Mouse (Mus musculus) limb, embryonic 14.5 days (tissue): ENCODE measurements around the gene Sbno2. TPM values are rescaled to one million over a fixed set of nuclear protein-coding genes. Genes with fewer than 3 reads are reported as not detected.

Experiments
- ATAC-seq: fragments of 200-750 bp; cut with Nextera tagmentation; 2 replicates; pipeline ENCODE4 v1.8.0; 2017; ENCODE audit warnings: low read depth, moderate number of reproducible peaks, moderate TSS enrichment; ENCODE audit not compliant: low FRiP score
- DNase-seq: peaks from one replicate; pipeline ENCODE4 v3.0.0-alpha.2; 2015; ENCODE audit warnings: low spot score
- H3K27ac ChIP-seq: fragments of 300-500 bp; sonication (generic); replicated peaks from 2 replicates; pipeline ENCODE4 v1.5.1; 2014; ENCODE audit warnings: low read depth, mild to moderate bottlenecking, low read length, moderate library complexity, mixed read lengths
- H3K27me3 ChIP-seq: fragments of 300-500 bp; sonication (generic); 2 replicates; pipeline ENCODE4 v1.6.1; 2014; ENCODE audit warnings: low read length, mixed read lengths; ENCODE audit not compliant: control insufficient read depth, insufficient read depth
- H3K36me3 ChIP-seq: fragments of 300-500 bp; sonication (generic); 2 replicates; pipeline ENCODE4 v1.6.1; 2014; ENCODE audit warnings: mild to moderate bottlenecking, low read length, moderate library complexity, mixed read lengths; ENCODE audit not compliant: control insufficient read depth, insufficient read depth
- H3K4me1 ChIP-seq: fragments of 300-500 bp; sonication (generic); 2 replicates; pipeline ENCODE4 v1.6.1; 2014; ENCODE audit warnings: antibody characterized with exemption, low read length, mixed read lengths; ENCODE audit not compliant: control insufficient read depth, insufficient read depth
- H3K4me2 ChIP-seq: fragments of 300-500 bp; sonication (generic); replicated peaks from 2 replicates; pipeline ENCODE4 v1.6.1; 2014; ENCODE audit warnings: low read depth, mild to moderate bottlenecking, low read length, moderate library complexity; ENCODE audit not compliant: severe bottlenecking
- H3K4me3 ChIP-seq: fragments of 300-500 bp; sonication (generic); replicated peaks from 2 replicates; pipeline ENCODE4 v1.5.1; 2014; ENCODE audit warnings: low read length
- H3K9ac ChIP-seq: fragments of 300-500 bp; sonication (generic); 2 replicates; pipeline ENCODE4 v1.6.1; 2014; ENCODE audit warnings: mild to moderate bottlenecking, low read depth, low read length, moderate library complexity; ENCODE audit not compliant: severe bottlenecking
- H3K9me3 ChIP-seq: fragments of 300-500 bp; sonication (generic); 2 replicates; pipeline ENCODE4 v1.6.1; 2016; ENCODE audit warnings: low read length; ENCODE audit not compliant: control insufficient read depth
- POLR2A ChIP-seq: fragments of 200-500 bp; IDR thresholded peaks from 2 replicates; pipeline ENCODE4 v1.8.0; 2012; ENCODE audit warnings: inconsistent platforms, mild to moderate bottlenecking, moderate library complexity, borderline replicate concordance; ENCODE audit not compliant: insufficient read depth, insufficient read length; ENCODE audit errors: extremely low read depth
- WGBS: fragments of 180-500 bp; shearing (Covaris S2); extraction: QIAGEN DNeasy Blood & Tissue Kit; methylation state at CpG from one replicate; pipeline ENCODE4 v1.1.7; 2014; 5-methylcytosine and 5-hydroxymethylcytosine counted together
- polyA plus RNA-seq, 2 experiments: library from polyadenylated mRNA; depleted of rRNA in 1 of 2; stranded (reverse) in 1 of 2; unstranded in 1 of 2; fragments of >200 nt; fragmentation: Nextera tagmentation in 1 of 2; extraction: Ambion mirVana in 1 of 2; gene quantifications; 2 replicates each; pipeline versions ENCODE4 v1.2.1 to v1.2.3; 2012 to 2014

Sbno2 gene
- polyA plus RNA-seq (2012; rRNA removed) (24.9 and 29.5 TPM in 2 replicates), polyA plus RNA-seq (2014; fragmentation: Nextera tagmentation; extraction: Ambion mirVana) (15.3 and 16.8 TPM in 2 replicates)

GRCm38 (mm10) chr10:80105460-80105859, at the start of gene Sbno2:
Gene Sbno2 (minus strand): TSS chr10:80105571.
- Histone ChIP-seq H3K9me3 (no peaks in the 10 kb centered on the region), H3K27ac (no peak within 1 kb of the TSS), H3K4me3 (no peak within 1 kb of the TSS), H3K4me2 (no peak within 1 kb of the TSS), H3K27me3 (no peaks in the 10 kb centered on the region), H3K9ac (no peak within 1 kb of the TSS; the same call in 1 of the 2 replicates), H3K4me1 (peaks cover 12% of the 10 kb centered on the region; the same call in 1 of the 2 replicates), H3K36me3 (peaks cover 2% of the 10 kb centered on the region; the same call in 1 of the 2 replicates)
- ATAC-seq (no peak), DNase-seq (no peak)
- 60% methylated on average over 5 of the region's 5 CpGs for WGBS
- TF ChIP-seq POLR2A = no peak

GRCm38 (mm10) chr10:80154384-80154783, 49.0 kb upstream of the Sbno2 start:
- no peak for TF ChIP-seq POLR2A
- ATAC-seq = no peak
- DNase-seq = no peak
- Histone ChIP-seq H3K27ac (no peak overlapping the region), H3K27me3 (no peaks in the 10 kb centered on the region), H3K9me3 (no peaks in the 10 kb centered on the region), H3K9ac (no peak overlapping the region), H3K4me2 (no peak overlapping the region), H3K36me3 (peaks cover 80% of the 10 kb centered on the region), H3K4me3 (no peak overlapping the region), H3K4me1 (peaks cover 41% of the 10 kb centered on the region)
- 80% methylated on average over 7 of the region's 7 CpGs for WGBS

- Histone ChIP-seq H3K4me3 (0 out of 2 replicates have a peak overlapping the region, but pooled peaks have one; percentile 5), H3K36me3 (peaks cover 80% of the 10 kb centered on the region), H3K27me3 (no peaks in the 10 kb centered on the region), H3K4me2 (peak overlapping the region; percentile 3; the same call in 1 of the 2 replicates), H3K27ac (no peak overlapping the region), H3K9ac (no peak overlapping the region), H3K4me1 (peaks cover 35% of the 10 kb centered on the region), H3K9me3 (no peaks in the 10 kb centered on the region)
- 84% methylated on average over 19 of the region's 19 CpGs for WGBS
- TF ChIP-seq POLR2A = no peak
- ATAC-seq (no peak), DNase-seq (no peak)
Measured at GRCm38 (mm10) chr10:80153713-80154112, 48.3 kb upstream of the Sbno2 start.

GRCm38 (mm10) chr10:80152873-80153260, 47.5 kb upstream of the Sbno2 start:
- Histone ChIP-seq H3K9ac (peak overlapping the region; percentile 98), H3K27ac (peak overlapping the region; percentile 96), H3K9me3 (no peaks in the 10 kb centered on the region), H3K36me3 (peaks cover 79% of the 10 kb centered on the region), H3K4me2 (peak overlapping the region; percentile 93), H3K4me1 (peaks cover 31% of the 10 kb centered on the region), H3K27me3 (no peaks in the 10 kb centered on the region), H3K4me3 (peak overlapping the region; percentile 99)
- no peak for ATAC-seq
- WGBS = 28% methylated on average over 2 of the region's 3 CpGs
- TF ChIP-seq POLR2A = no peak
- DNase-seq = no peak

GRCm38 (mm10) chr10:80152071-80152872, 46.9 kb upstream of the Sbno2 start:
- peak overlapping the region; percentile 99 for H3K4me3 ChIP-seq
- H3K9ac ChIP-seq = peak overlapping the region; percentile 98
- H3K27me3 ChIP-seq = no peaks in the 10 kb centered on the region
- peak overlapping the region; percentile 93 for H3K4me2 ChIP-seq
- H3K9me3 ChIP-seq = no peaks in the 10 kb centered on the region
- peaks cover 73% of the 10 kb centered on the region for H3K36me3 ChIP-seq
- H3K4me1 ChIP-seq = peaks cover 31% of the 10 kb centered on the region
- no peak for ATAC-seq
- no peak for DNase-seq
- no peak for TF ChIP-seq POLR2A
- WGBS = 5% methylated on average over 15 of the region's 15 CpGs
- peak overlapping the region; percentile 96 for H3K27ac ChIP-seq
